Mouse (Mus musculus) liver, embryonic 16.5 days (tissue): ENCODE data around the gene Gstcd. TPM values are rescaled to one million over a fixed set of nuclear protein-coding genes. Genes with fewer than 3 reads are reported as not detected.

ENCODE experiments used
- ATAC-seq: fragments of 200-750 bp; cut with Nextera tagmentation; 2 replicates; pipeline ENCODE4 v1.8.0; 2017; ENCODE audit warnings: low read depth, mild to moderate bottlenecking, moderate number of reproducible peaks, moderate library complexity
- H3K27ac ChIP-seq: fragments of 300-500 bp; sonication (generic); 2 replicates; pipeline ENCODE4 v1.5.1; 2014; ENCODE audit warnings: mild to moderate bottlenecking, low read length
- H3K27me3 ChIP-seq: fragments of 300-500 bp; sonication (generic); 2 replicates; pipeline ENCODE4 v1.6.1; 2014; ENCODE audit warnings: low read depth, low read length, mixed read lengths; ENCODE audit not compliant: control insufficient read depth, insufficient read depth
- H3K36me3 ChIP-seq: fragments of 300-500 bp; sonication (generic); 2 replicates; pipeline ENCODE4 v1.6.1; 2014; ENCODE audit warnings: mild to moderate bottlenecking; ENCODE audit not compliant: control insufficient read depth, insufficient read depth
- H3K4me1 ChIP-seq: fragments of 300-500 bp; sonication (generic); 2 replicates; pipeline ENCODE4 v1.6.1; 2014; ENCODE audit warnings: low read depth, low read length, mixed read lengths; ENCODE audit not compliant: control insufficient read depth
- H3K4me2 ChIP-seq: fragments of 300-500 bp; sonication (generic); 2 replicates; pipeline ENCODE4 v1.6.1; 2014; ENCODE audit warnings: low read depth, low read length, mixed read lengths
- H3K4me3 ChIP-seq: fragments of 300-500 bp; sonication (generic); 2 replicates; pipeline ENCODE4 v1.5.1; 2014; ENCODE audit warnings: low read depth, mild to moderate bottlenecking, low read length
- H3K9ac ChIP-seq: fragments of 300-500 bp; sonication (generic); 2 replicates; pipeline ENCODE4 v1.6.1; 2014; ENCODE audit warnings: low read depth, low read length
- H3K9me3 ChIP-seq: fragments of 300-500 bp; sonication (generic); replicated peaks from 2 replicates; pipeline ENCODE4 v1.6.1; 2016; ENCODE audit warnings: low read length; ENCODE audit not compliant: control insufficient read depth
- WGBS: fragments of 180-500 bp; shearing (Covaris S2); extraction: QIAGEN DNeasy Blood & Tissue Kit; methylation state at CpG from one replicate; pipeline ENCODE4 v1.1.7; 2014; ENCODE audit not compliant: insufficient replicate concordance; 5-methylcytosine and 5-hydroxymethylcytosine counted together
- polyA plus RNA-seq: library from polyadenylated mRNA; unstranded; fragments of >200 nt; fragmentation: Nextera tagmentation; extraction: Ambion mirVana; gene quantifications from 2 replicates; pipeline ENCODE4 v1.2.1, GENCODE M21; 2015

Gstcd gene
- polyA plus RNA-seq, 1 experiment from 2014 or later, result 3.0 TPM

GRCm38 (mm10) chr3:132986188-132986587 is 105.6 kb downstream of the Gstcd start:
- Histone ChIP-seq H3K27ac (no peak overlapping the region), H3K4me2 (no peak overlapping the region), H3K4me3 (no peak overlapping the region), H3K27me3 (no peaks in the 10 kb centered on the region), H3K4me1 (no peaks in the 10 kb centered on the region), H3K9ac (no peak overlapping the region), H3K9me3 (no peaks in the 10 kb centered on the region), H3K36me3 (peaks cover 3% of the 10 kb centered on the region; the same call in 1 of the 2 replicates)
- 73% methylated on average over 5 of the region's 5 CpGs for WGBS
- ATAC-seq, result no peak

DNA sequence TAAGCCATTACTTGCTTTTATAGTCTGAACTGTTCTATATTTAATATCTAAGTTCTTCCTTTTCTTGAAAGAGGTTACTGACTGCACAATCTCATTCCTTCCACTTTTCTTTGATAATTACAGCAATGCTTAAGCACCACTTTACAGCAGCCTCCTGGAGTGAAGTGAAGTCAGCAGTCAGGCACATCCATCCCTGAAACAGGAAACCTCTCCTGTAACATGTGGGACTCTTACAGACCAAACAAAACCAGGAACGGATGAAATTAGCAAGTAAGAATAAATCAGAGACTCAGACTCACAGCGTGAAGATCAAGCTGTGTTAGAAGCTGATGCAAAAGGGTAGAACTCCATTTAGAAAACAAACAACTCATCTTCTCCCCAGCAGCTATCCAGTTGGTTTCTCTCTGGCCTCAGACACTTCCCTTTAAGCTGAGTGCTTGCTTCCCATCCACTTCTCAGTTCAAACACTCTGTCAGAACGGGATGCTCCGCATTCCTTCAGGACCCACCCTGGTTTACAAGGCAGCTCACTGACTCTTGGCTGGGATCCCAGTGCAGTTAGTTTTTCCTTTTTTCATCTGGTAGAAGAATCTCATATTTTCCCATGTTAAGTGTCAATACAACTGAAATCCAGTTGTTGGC is 107.9 kb downstream of the Gstcd start:
- 74% methylated on average over 4 of the region's 4 CpGs for WGBS
- no peak overlapping the region for H3K4me3 ChIP-seq
- peaks cover 3% of the 10 kb centered on the region; the same call in 1 of the 2 replicates for H3K36me3 ChIP-seq
- no peak for ATAC-seq
- no peak overlapping the region for H3K27ac ChIP-seq
- no peaks in the 10 kb centered on the region for H3K27me3 ChIP-seq
- no peak overlapping the region for H3K9ac ChIP-seq
- H3K4me2 ChIP-seq, result no peak overlapping the region
- no peaks in the 10 kb centered on the region for H3K9me3 ChIP-seq
- H3K4me1 ChIP-seq, result no peaks in the 10 kb centered on the region

DNA sequence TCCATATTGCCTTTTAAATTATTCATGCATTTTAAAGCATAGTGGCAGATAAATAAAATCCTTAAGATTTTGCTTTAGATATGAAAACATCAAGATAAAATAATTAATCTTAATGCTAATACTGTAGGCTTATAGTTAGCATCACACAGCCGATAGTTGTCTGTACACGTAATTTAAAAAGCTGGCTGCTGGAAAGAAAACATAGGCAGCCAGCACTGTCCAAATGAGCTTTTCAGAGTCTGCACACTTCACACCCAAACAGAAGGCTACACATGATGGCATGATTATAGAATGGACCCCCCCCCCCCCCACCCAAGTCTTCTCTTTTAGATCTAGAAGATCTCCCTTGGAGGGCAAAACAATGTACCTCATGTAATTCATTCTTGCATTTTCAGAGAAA is 109.9 kb downstream of the Gstcd start:
- Histone ChIP-seq H3K9ac (no peak overlapping the region), H3K4me2 (no peak overlapping the region), H3K9me3 (no peaks in the 10 kb centered on the region), H3K27ac (no peak overlapping the region), H3K4me1 (no peaks in the 10 kb centered on the region), H3K27me3 (no peaks in the 10 kb centered on the region), H3K36me3 (peaks cover 3% of the 10 kb centered on the region; the same call in 1 of the 2 replicates), H3K4me3 (no peak overlapping the region)
- WGBS, result 83% methylated on average over 2 of the region's 2 CpGs
- ATAC-seq, result no peak

DNA sequence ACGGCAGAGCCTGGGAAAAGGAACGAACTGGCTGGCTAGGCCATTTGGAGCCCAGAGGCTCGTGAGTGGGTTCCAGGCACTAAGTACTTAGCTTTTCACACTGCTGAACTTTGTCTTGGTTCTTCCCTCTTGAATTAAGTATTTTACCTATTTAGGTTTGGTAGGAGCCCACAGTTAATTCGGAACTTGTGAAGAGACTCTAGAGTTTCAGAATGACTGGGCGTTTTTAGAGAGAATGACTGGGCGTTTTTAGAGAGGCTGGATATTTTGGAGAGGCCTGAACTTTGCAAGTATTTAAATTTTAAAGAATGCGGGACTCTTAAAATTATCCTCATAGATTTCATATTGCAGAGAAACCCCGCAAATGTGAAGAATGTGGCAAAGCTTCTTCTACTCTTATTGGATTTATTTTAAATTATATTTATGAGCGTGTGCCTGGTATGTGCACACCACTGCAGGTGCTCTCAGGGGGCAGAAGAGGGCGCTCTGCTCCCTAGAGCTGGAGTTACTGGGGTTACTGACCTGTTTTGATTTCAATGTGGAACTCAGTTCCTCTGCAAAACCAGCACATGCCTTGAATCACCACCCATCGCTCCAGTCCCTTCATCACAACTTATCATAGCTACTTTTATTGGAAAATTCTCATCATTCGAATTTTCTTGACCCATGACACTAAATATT is 111.9 kb downstream of the Gstcd start:
- no peak overlapping the region for H3K4me3 ChIP-seq
- peaks cover 3% of the 10 kb centered on the region; the same call in 1 of the 2 replicates for H3K36me3 ChIP-seq
- H3K27me3 ChIP-seq, result no peaks in the 10 kb centered on the region
- H3K4me1 ChIP-seq, result no peaks in the 10 kb centered on the region
- no peak for ATAC-seq
- 82% methylated on average over 12 of the region's 12 CpGs for WGBS
- no peak overlapping the region for H3K4me2 ChIP-seq
- H3K27ac ChIP-seq, result no peak overlapping the region
- no peak overlapping the region for H3K9ac ChIP-seq
- H3K9me3 ChIP-seq, result no peaks in the 10 kb centered on the region

GRCm38 (mm10) chr3:132966255-132966654 is 125.6 kb downstream of the Gstcd start:
- WGBS, result 34% methylated on average over 5 of the region's 5 CpGs
- H3K36me3 ChIP-seq, result no peaks in the 10 kb centered on the region
- no peak for ATAC-seq

GRCm38 (mm10) chr3:132964715-132965507 is 126.9 kb downstream of the Gstcd start:
- H3K27me3 ChIP-seq, result no peaks in the 10 kb centered on the region
- WGBS, result 53% methylated on average over 9 of the region's 9 CpGs
- no peaks in the 10 kb centered on the region for H3K36me3 ChIP-seq
- H3K4me2 ChIP-seq, result no peak overlapping the region
- H3K4me3 ChIP-seq, result no peak overlapping the region
- H3K27ac ChIP-seq, result no peak overlapping the region
- ATAC-seq, result no peak
- no peak overlapping the region for H3K9ac ChIP-seq
- no peaks in the 10 kb centered on the region for H3K4me1 ChIP-seq
- H3K9me3 ChIP-seq, result no peaks in the 10 kb centered on the region

More at GRCm38 (mm10) chr3:132966255-132966654, 125.6 kb downstream of the Gstcd start:
- H3K4me3 ChIP-seq, result no peak overlapping the region
- no peak overlapping the region for H3K9ac ChIP-seq
- no peaks in the 10 kb centered on the region for H3K4me1 ChIP-seq
- H3K9me3 ChIP-seq, result no peaks in the 10 kb centered on the region
- H3K27me3 ChIP-seq, result no peaks in the 10 kb centered on the region
- H3K4me2 ChIP-seq, result no peak overlapping the region
- no peak overlapping the region for H3K27ac ChIP-seq

DNA sequence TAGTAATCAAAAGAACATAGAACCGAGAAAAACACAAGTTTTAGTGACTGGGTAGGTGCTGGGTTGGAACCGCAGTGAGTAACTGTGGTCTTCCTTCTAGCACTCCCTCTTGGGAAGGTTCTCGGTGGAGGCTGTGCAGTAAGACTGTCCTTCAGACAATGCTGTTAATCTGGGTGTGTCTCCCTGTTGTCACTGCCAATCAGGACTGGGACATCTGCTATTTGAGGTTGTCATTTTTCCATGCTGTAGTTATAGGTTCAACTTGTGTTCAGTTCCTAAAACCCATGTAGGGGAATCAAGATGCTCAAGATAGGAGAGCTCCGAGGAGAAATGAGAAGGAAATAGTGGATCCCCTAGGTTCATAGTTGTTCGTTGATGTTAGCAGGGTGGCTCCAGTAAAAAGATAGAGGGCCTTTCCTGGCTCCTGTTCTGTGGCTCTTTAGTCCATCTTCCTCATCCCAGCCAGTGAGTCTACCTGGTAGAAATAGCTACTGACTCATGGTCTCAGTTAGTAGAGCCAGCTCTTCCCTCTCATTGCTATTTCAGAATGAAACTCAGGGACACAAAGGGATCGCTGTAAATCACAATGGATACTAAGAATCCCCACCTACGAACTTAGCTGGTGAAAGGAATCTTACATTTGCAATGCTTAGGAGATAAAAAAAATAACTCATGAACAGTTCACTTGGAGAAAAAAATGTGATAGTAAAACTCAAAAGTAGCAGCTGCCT is 129.0 kb downstream of the Gstcd start:
- no peaks in the 10 kb centered on the region for H3K4me1 ChIP-seq
- no peak overlapping the region for H3K9ac ChIP-seq
- no peak overlapping the region for H3K27ac ChIP-seq
- H3K4me2 ChIP-seq, result no peak overlapping the region
- no peak for ATAC-seq
- no peaks in the 10 kb centered on the region for H3K27me3 ChIP-seq
- WGBS, result 67% methylated on average over 7 of the region's 7 CpGs
- H3K4me3 ChIP-seq, result no peak overlapping the region
- H3K36me3 ChIP-seq, result no peaks in the 10 kb centered on the region
- no peaks in the 10 kb centered on the region for H3K9me3 ChIP-seq

DNA sequence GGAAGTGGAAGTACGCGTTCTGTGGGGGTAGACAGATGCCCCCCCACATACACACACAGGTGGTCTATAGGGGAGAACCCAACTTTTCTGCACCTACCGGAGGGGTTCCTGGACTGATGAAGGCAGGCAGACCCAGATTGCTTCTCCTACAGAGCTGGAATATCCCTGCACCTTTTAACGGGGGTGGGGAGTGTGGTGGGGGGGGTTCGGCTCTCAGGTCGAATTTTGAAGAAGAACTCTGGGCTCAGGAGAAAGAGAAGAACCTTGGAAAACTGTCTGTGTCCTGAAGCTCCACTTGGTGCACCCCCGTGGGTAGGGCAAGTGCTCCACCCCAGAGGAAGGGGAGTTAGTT is 141.3 kb downstream of the Gstcd start:
- no peaks in the 10 kb centered on the region for H3K9me3 ChIP-seq
- H3K27ac ChIP-seq, result no peak overlapping the region
- H3K27me3 ChIP-seq, result peaks cover 37% of the 10 kb centered on the region
- H3K4me3 ChIP-seq, result peak overlapping the region; percentile 60
- H3K36me3 ChIP-seq, result no peaks in the 10 kb centered on the region
- no peak overlapping the region for H3K9ac ChIP-seq
- WGBS, result 13% methylated on average over 7 of the region's 7 CpGs
- peak overlapping the region; percentile 72 for H3K4me2 ChIP-seq
- peaks cover 3% of the 10 kb centered on the region for H3K4me1 ChIP-seq
- no peak for ATAC-seq
